Mouse (Mus musculus): ENCODE data around the gene Med27. TPM values are rescaled to one million over a fixed set of nuclear protein-coding genes. Genes with fewer than 3 reads are reported as not detected.

Gene Med27
- polyA plus RNA-seq, 1 experiment from 2014 or later = 25.2 TPM

GRCm38 (mm10) chr2:29360956-29361355 is 14.3 kb downstream of the Med27 start:
- no peak for DNase-seq
- WGBS (ENCODE audit: insufficient replicate concordance) = 75% methylated on average over 3 of the region's 3 CpGs

GRCm38 (mm10) chr2:29365000-29365695 is 18.5 kb downstream of the Med27 start:
- Histone ChIP-seq H3K9me3 (replicated peaks) (no peaks in the 10 kb centered on the region), H3K4me1 (replicated peaks) (no peaks in the 10 kb centered on the region), H3K27me3 (no peaks in the 10 kb centered on the region), H3K36me3 (0 out of 2 replicates have a peak, but pooled peaks cover 2% of the 10 kb centered on the region), H3K9ac (no peak overlapping the region), H3K4me2 (no peak overlapping the region), H3K4me3 (replicated peaks) (no peak overlapping the region), H3K27ac (no peak overlapping the region)
- no peak for DNase-seq
- 58% methylated on average over 8 of the region's 8 CpGs for WGBS (ENCODE audit: insufficient replicate concordance)
- no peak for ATAC-seq (ENCODE audit: low read depth)

More at GRCm38 (mm10) chr2:29360956-29361355, 14.3 kb downstream of the Med27 start:
- Histone ChIP-seq H3K4me2 (no peak overlapping the region), H3K27me3 (no peaks in the 10 kb centered on the region), H3K36me3 (peaks cover 4% of the 10 kb centered on the region), H3K4me3 (replicated peaks) (no peak overlapping the region), H3K9me3 (replicated peaks) (no peaks in the 10 kb centered on the region), H3K27ac (no peak overlapping the region), H3K9ac (no peak overlapping the region), H3K4me1 (replicated peaks) (no peaks in the 10 kb centered on the region)
- no peak for ATAC-seq (ENCODE audit: low read depth)

- Histone ChIP-seq H3K9me3 (replicated peaks) (no peaks in the 10 kb centered on the region), H3K4me1 (replicated peaks) (no peaks in the 10 kb centered on the region), H3K9ac (no peak overlapping the region), H3K27me3 (no peaks in the 10 kb centered on the region), H3K4me2 (no peak overlapping the region), H3K27ac (no peak overlapping the region), H3K4me3 (replicated peaks) (no peak overlapping the region), H3K36me3 (0 out of 2 replicates have a peak, but pooled peaks cover 2% of the 10 kb centered on the region)
- ATAC-seq (ENCODE audit: low read depth) (no peak), DNase-seq (no peak)
- 71% methylated on average over 5 of the region's 5 CpGs for WGBS (ENCODE audit: insufficient replicate concordance)
Observed at GRCm38 (mm10) chr2:29368730-29369129, 22.1 kb downstream of the Med27 start.

- no peaks in the 10 kb centered on the region for H3K36me3 ChIP-seq
- WGBS (ENCODE audit: insufficient replicate concordance) = 78% methylated on average over 5 of the region's 5 CpGs
Observed at GRCm38 (mm10) chr2:29372176-29372575, 25.6 kb downstream of the Med27 start.

GRCm38 (mm10) chr2:29381683-29382082 is 35.1 kb downstream of the Med27 start:
- H3K36me3 ChIP-seq = no peaks in the 10 kb centered on the region; the same call in 1 of the 2 replicates
- DNase-seq (no peak), ATAC-seq (ENCODE audit: low read depth) (no peak)
- no peak overlapping the region for H3K9ac ChIP-seq
- H3K27ac ChIP-seq = no peak overlapping the region
- H3K27me3 ChIP-seq = no peaks in the 10 kb centered on the region
- WGBS (ENCODE audit: insufficient replicate concordance) = 31% methylated on average over 4 of the region's 4 CpGs
- H3K9me3 ChIP-seq (replicated peaks) = no peaks in the 10 kb centered on the region
- no peak overlapping the region for H3K4me3 ChIP-seq (replicated peaks)
- no peaks in the 10 kb centered on the region for H3K4me1 ChIP-seq (replicated peaks)
- no peak overlapping the region for H3K4me2 ChIP-seq

More at GRCm38 (mm10) chr2:29372176-29372575, 25.6 kb downstream of the Med27 start:
- no peak overlapping the region for H3K9ac ChIP-seq
- H3K4me3 ChIP-seq (replicated peaks) = no peak overlapping the region
- no peaks in the 10 kb centered on the region for H3K27me3 ChIP-seq
- H3K9me3 ChIP-seq (replicated peaks) = no peaks in the 10 kb centered on the region
- DNase-seq (no peak), ATAC-seq (ENCODE audit: low read depth) (no peak)
- no peak overlapping the region for H3K27ac ChIP-seq
- H3K4me2 ChIP-seq = no peak overlapping the region
- no peaks in the 10 kb centered on the region for H3K4me1 ChIP-seq (replicated peaks)

- no peaks in the 10 kb centered on the region; the same call in 1 of the 2 replicates for H3K36me3 ChIP-seq
- H3K4me2 ChIP-seq = no peak overlapping the region
- H3K4me3 ChIP-seq (replicated peaks) = no peak overlapping the region
- no peak overlapping the region for H3K27ac ChIP-seq
- no peaks in the 10 kb centered on the region for H3K27me3 ChIP-seq
- H3K9me3 ChIP-seq (replicated peaks) = no peaks in the 10 kb centered on the region
- WGBS (ENCODE audit: insufficient replicate concordance) = 84% methylated on average over 4 of the region's 4 CpGs
- H3K4me1 ChIP-seq (replicated peaks) = no peaks in the 10 kb centered on the region; the same call in 1 of the 2 replicates
- no peak for ATAC-seq (ENCODE audit: low read depth)
- no peak for DNase-seq
- no peak overlapping the region for H3K9ac ChIP-seq
Observed at GRCm38 (mm10) chr2:29382583-29382982, 36.0 kb downstream of the Med27 start.

- Histone ChIP-seq H3K36me3 (no peaks in the 10 kb centered on the region; the same call in 1 of the 2 replicates), H3K27ac (no peak overlapping the region), H3K27me3 (no peaks in the 10 kb centered on the region), H3K4me2 (no peak overlapping the region), H3K9ac (no peak overlapping the region), H3K4me1 (replicated peaks) (no peaks in the 10 kb centered on the region; the same call in 1 of the 2 replicates), H3K9me3 (replicated peaks) (no peaks in the 10 kb centered on the region), H3K4me3 (replicated peaks) (no peak overlapping the region)
- ATAC-seq (ENCODE audit: low read depth) (no peak), DNase-seq (no peak)
Observed at GRCm38 (mm10) chr2:29383133-29383532, 36.5 kb downstream of the Med27 start.

DNA sequence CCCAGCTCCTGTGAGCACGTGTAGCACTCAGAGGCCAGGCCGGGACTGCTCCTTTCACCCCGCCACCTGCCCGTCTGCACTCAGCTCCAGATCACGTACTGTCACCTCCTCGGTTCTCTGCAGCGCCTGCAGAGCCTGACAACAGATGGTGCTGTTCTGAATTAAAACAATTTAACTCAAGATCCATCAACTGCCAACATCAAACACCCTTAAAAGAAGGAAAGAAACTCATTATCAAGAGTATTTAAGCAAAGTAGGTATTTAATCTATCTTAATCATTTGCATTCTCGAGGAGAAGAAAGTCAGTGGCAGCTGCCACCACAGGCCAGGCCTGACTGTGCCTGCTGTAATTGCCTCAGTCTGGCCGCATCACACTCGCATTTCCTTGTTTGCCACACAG is 38.8 kb downstream of the Med27 start:
- H3K4me1 ChIP-seq (replicated peaks) = no peaks in the 10 kb centered on the region; the same call in 1 of the 2 replicates
- no peak for ATAC-seq (ENCODE audit: low read depth)
- no peak for DNase-seq
- H3K36me3 ChIP-seq = no peaks in the 10 kb centered on the region; the same call in 1 of the 2 replicates
- H3K27me3 ChIP-seq = no peaks in the 10 kb centered on the region
- WGBS (ENCODE audit: insufficient replicate concordance) = 70% methylated on average over 10 of the region's 10 CpGs
- no peak overlapping the region for H3K27ac ChIP-seq
- H3K9me3 ChIP-seq (replicated peaks) = no peaks in the 10 kb centered on the region
- no peak overlapping the region for H3K4me3 ChIP-seq (replicated peaks)
- H3K9ac ChIP-seq = no peak overlapping the region
- H3K4me2 ChIP-seq = no peak overlapping the region

DNA sequence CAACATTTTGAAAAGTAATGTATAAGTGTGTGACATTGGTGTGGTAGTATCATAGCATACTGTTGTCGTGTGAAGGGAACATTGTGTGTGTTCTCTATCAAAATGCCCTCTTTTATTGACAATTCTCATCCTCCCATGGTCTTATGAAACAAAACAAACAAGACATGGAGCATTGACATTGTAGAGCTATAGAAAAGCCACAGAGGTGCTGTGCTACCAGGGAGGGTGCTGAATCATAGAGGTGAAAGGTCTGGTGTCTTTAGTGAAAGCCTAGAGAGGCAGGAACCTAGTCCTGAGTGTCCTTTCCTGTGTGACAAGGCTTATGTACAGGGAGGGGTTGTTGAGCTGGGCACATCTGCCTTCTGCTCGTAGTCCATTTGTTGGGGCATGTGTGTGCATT is 40.6 kb downstream of the Med27 start:
- no peaks in the 10 kb centered on the region for H3K9me3 ChIP-seq (replicated peaks)
- no peaks in the 10 kb centered on the region; the same call in 1 of the 2 replicates for H3K36me3 ChIP-seq
- H3K9ac ChIP-seq = no peak overlapping the region
- WGBS (ENCODE audit: insufficient replicate concordance) = 73% methylated on average over 2 of the region's 2 CpGs
- DNase-seq (no peak), ATAC-seq (ENCODE audit: low read depth) (no peak)
- H3K4me3 ChIP-seq (replicated peaks) = no peak overlapping the region
- H3K27ac ChIP-seq = no peak overlapping the region
- peaks cover 4% of the 10 kb centered on the region; the same call in 1 of the 2 replicates for H3K4me1 ChIP-seq (replicated peaks)
- H3K27me3 ChIP-seq = no peaks in the 10 kb centered on the region
- H3K4me2 ChIP-seq = no peak overlapping the region

DNA sequence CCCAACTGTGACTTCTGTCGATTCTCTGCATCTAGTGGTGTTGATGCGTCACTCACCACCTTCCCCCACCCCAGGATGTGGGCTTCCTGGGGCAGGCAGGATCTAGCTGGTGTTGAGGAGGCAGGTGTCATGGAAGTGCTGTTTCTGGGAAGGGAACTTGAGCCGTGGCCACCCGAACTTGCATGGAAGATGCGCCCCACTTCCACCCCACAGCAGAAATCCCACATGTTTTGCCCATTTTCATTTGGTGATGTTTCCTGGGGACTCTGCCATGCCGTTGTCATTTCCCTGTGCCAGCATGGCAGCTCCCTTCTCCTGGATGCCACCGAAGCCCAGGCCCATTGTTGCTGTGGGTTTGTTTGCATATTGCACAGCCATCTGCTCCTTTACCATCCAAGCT is 42.3 kb downstream of the Med27 start:
- no peak overlapping the region for H3K4me2 ChIP-seq
- no peaks in the 10 kb centered on the region for H3K27me3 ChIP-seq
- 67% methylated on average over 7 of the region's 7 CpGs for WGBS (ENCODE audit: insufficient replicate concordance)
- H3K4me3 ChIP-seq (replicated peaks) = no peak overlapping the region
- ATAC-seq (ENCODE audit: low read depth) (no peak), DNase-seq (no peak)
- H3K9ac ChIP-seq = no peak overlapping the region
- H3K4me1 ChIP-seq (replicated peaks) = peaks cover 4% of the 10 kb centered on the region; the same call in 1 of the 2 replicates
- no peaks in the 10 kb centered on the region; the same call in 1 of the 2 replicates for H3K36me3 ChIP-seq
- no peak overlapping the region for H3K27ac ChIP-seq
- H3K9me3 ChIP-seq (replicated peaks) = no peaks in the 10 kb centered on the region

- Histone ChIP-seq H3K36me3 (no peaks in the 10 kb centered on the region), H3K9me3 (replicated peaks) (no peaks in the 10 kb centered on the region), H3K4me3 (replicated peaks) (no peak overlapping the region), H3K27me3 (no peaks in the 10 kb centered on the region), H3K4me1 (replicated peaks) (peaks cover 4% of the 10 kb centered on the region; the same call in 1 of the 2 replicates), H3K9ac (no peak overlapping the region), H3K27ac (no peak overlapping the region), H3K4me2 (no peak overlapping the region)
- no peak for DNase-seq
- ATAC-seq (ENCODE audit: low read depth) = no peak
- 68% methylated on average over 4 of the region's 4 CpGs for WGBS (ENCODE audit: insufficient replicate concordance)
Observed at GRCm38 (mm10) chr2:29391086-29391485, 44.5 kb downstream of the Med27 start.

DNA sequence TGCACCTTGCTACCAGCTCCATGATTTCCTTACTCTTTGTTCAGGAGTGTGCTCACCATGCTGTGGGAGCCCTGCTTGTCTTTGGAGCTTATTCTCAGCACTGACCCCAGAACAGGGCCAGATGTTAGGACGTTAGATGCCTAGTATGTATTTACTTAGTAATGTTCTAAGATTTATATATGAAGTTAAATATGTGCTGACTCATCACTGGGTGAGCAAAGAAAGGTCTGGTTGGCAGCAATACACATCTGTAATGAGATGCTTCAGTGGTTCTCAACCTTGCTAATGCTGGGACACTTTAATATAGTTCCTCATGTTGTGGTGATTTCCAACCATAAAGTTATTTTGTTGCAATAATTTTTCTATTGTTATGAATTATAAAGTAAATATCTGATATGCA is 45.4 kb downstream of the Med27 start:
- Histone ChIP-seq H3K27ac (no peak overlapping the region), H3K4me3 (replicated peaks) (no peak overlapping the region), H3K27me3 (no peaks in the 10 kb centered on the region), H3K36me3 (no peaks in the 10 kb centered on the region), H3K4me2 (no peak overlapping the region), H3K9me3 (replicated peaks) (no peaks in the 10 kb centered on the region), H3K9ac (no peak overlapping the region), H3K4me1 (replicated peaks) (peaks cover 4% of the 10 kb centered on the region; the same call in 1 of the 2 replicates)
- DNase-seq (no peak), ATAC-seq (ENCODE audit: low read depth) (no peak)
- 40% methylated on average over 1 of the region's 1 CpGs for WGBS (ENCODE audit: insufficient replicate concordance)
